Mouse (Mus musculus) CH12.LX (cell line): ENCODE results near the gene Suco. TPM values are rescaled to one million over a fixed set of nuclear protein-coding genes. Genes with fewer than 3 reads are reported as not detected.

ENCODE experiments used
- DNase-seq: peaks from one replicate; pipeline ENCODE4 v3.0.0-alpha.2; 2013; ENCODE audit errors: extremely low read depth
- H3K27ac ChIP-seq: 2 replicates; pipeline ENCODE4 v1.5.1; 2012; ENCODE audit warnings: low read depth, mild to moderate bottlenecking, control low read depth, moderate library complexity; ENCODE audit not compliant: insufficient read depth
- H3K27me3 ChIP-seq: replicated peaks from 2 replicates; pipeline ENCODE3; 2012; ENCODE audit warnings: inconsistent platforms
- H3K36me3 ChIP-seq, 2 experiments: replicated peaks in 1 of 2; 2 replicates each; pipeline versions ENCODE3 to v1.6.1; 2012; ENCODE audit warnings: inconsistent platforms in 1 of 2, low read length in 1 of 2, mild to moderate bottlenecking in 1 of 2, mixed read lengths in 1 of 2, moderate library complexity in 1 of 2; ENCODE audit not compliant: control insufficient read depth in 1 of 2, insufficient read depth in 1 of 2
- H3K4me1 ChIP-seq, 2 experiments: 2 replicates each; pipeline ENCODE4 v1.6.1; 2012; ENCODE audit warnings: inconsistent platforms in 1 of 2, moderate library complexity in 1 of 2; ENCODE audit not compliant: insufficient read depth in 2 of 2, control insufficient read depth in 1 of 2
- H3K4me2 ChIP-seq: 2 replicates; pipeline ENCODE4 v1.6.1; 2012; ENCODE audit warnings: low read depth, mild to moderate bottlenecking, control low read depth; ENCODE audit not compliant: poor library complexity, insufficient read depth, severe bottlenecking
- H3K4me3 ChIP-seq, 3 experiments: fragments of 150-350 bp in 1 of 3; sonication (generic) in 1 of 3; replicated peaks in 1 of 3; 2 replicates each; pipeline versions ENCODE3 to v1.5.1; 2011 to 2012; ENCODE audit warnings: low read depth in 2 of 3, low read length in 2 of 3, mild to moderate bottlenecking in 2 of 3, moderate library complexity in 2 of 3, control low read depth in 1 of 3, improper control_type of control experiment in 1 of 3, inconsistent platforms in 1 of 3, mixed read lengths in 1 of 3; ENCODE audit not compliant: poor library complexity in 1 of 3
- H3K79me2 ChIP-seq: replicated peaks from 2 replicates; pipeline ENCODE4 v1.6.1; 2012; ENCODE audit warnings: mild to moderate bottlenecking, moderate library complexity; ENCODE audit not compliant: control insufficient read depth, poor library complexity, insufficient read depth, severe bottlenecking; ENCODE audit errors: extremely low read depth
- H3K9ac ChIP-seq: 2 replicates; pipeline ENCODE4 v1.6.1; 2012; ENCODE audit warnings: low read depth, mild to moderate bottlenecking, control low read depth, moderate library complexity; ENCODE audit not compliant: insufficient read depth
- H3K9me3 ChIP-seq: replicated peaks from 2 replicates; pipeline ENCODE3; 2012; ENCODE audit warnings: low read length, inconsistent platforms, mixed read lengths
- CHD1 ChIP-seq: IDR thresholded peaks from 2 replicates; pipeline ENCODE4 v1.6.1; 2012; ENCODE audit warnings: low read depth, low read length, improper control_type of control experiment, inconsistent platforms
- CTCF ChIP-seq, 2 experiments: IDR thresholded peaks in 1 of 2; conservative IDR thresholded peaks in 1 of 2; 2 replicates each; pipeline ENCODE4 v1.5.1; 2011 to 2012; ENCODE audit warnings: low read depth in 2 of 2, low read length in 2 of 2, improper control_type of control experiment in 1 of 2, inconsistent platforms in 1 of 2, mild to moderate bottlenecking in 1 of 2, moderate library complexity in 1 of 2
- EP300 ChIP-seq: IDR thresholded peaks from 2 replicates; pipeline ENCODE4 v1.6.1; 2011; ENCODE audit warnings: low read length, improper control_type of control experiment
- IRF4 ChIP-seq: IDR thresholded peaks from 2 replicates; pipeline ENCODE4 v1.6.1; 2014; ENCODE audit warnings: low read depth, mild to moderate bottlenecking, inconsistent platforms, low read length, improper control_type of control experiment
- JUN ChIP-seq: IDR thresholded peaks from 2 replicates; pipeline ENCODE4 v1.6.1; 2011; ENCODE audit warnings: low read depth, mild to moderate bottlenecking, low read length, improper control_type of control experiment, moderate library complexity; ENCODE audit not compliant: insufficient read depth
- MAX ChIP-seq: IDR thresholded peaks from 2 replicates; pipeline ENCODE4 v1.6.1; 2011; ENCODE audit warnings: low read length, improper control_type of control experiment
- MXI1 ChIP-seq: IDR thresholded peaks from 2 replicates; pipeline ENCODE4 v1.6.1; 2011; ENCODE audit warnings: mild to moderate bottlenecking, low read depth, low read length, improper control_type of control experiment
- MYC ChIP-seq: IDR thresholded peaks from 2 replicates; pipeline ENCODE4 v1.6.1; 2011; ENCODE audit warnings: low read depth, mild to moderate bottlenecking, improper control_type of control experiment, low read length
- NELFE ChIP-seq: IDR thresholded peaks from 2 replicates; pipeline ENCODE4 v1.6.1; 2011; ENCODE audit warnings: low read depth, low read length, improper control_type of control experiment
- POLR2A ChIP-seq: IDR thresholded peaks from 2 replicates; pipeline ENCODE4 v1.6.1; 2011; ENCODE audit warnings: low read depth, mild to moderate bottlenecking, improper control_type of control experiment, low read length
- RCOR1 ChIP-seq: conservative IDR thresholded peaks from 2 replicates; pipeline ENCODE4 v1.6.1; 2012; ENCODE audit warnings: low read depth, mild to moderate bottlenecking, inconsistent platforms, low read length, improper control_type of control experiment
- SMC3 ChIP-seq: IDR thresholded peaks from 2 replicates; pipeline ENCODE4 v1.6.1; 2011; ENCODE audit warnings: low read depth, low read length, improper control_type of control experiment
- ZC3H11A ChIP-seq: IDR thresholded peaks from 2 replicates; pipeline ENCODE4 v1.6.1; 2012; ENCODE audit warnings: low read depth, mild to moderate bottlenecking, inconsistent platforms, low read length, improper control_type of control experiment
- dilution Hi-C: fragments of 300-500 bp; cut with MboI; formaldehyde crosslinking; loops from 2 replicates; pipeline ENCODE4 v1.14.3; 2020; ENCODE audit warnings: low sequenced_read_pairs; ENCODE audit not compliant: extremely low pct_unique_long_range_greater_than_20kb, extremely low pct_ligation_motif_present
- in situ Hi-C: fragments of 300-500 bp; cut with MboI; formaldehyde crosslinking; loops from 3 replicates; pipeline ENCODE4 v1.14.3; 2019; ENCODE audit warnings: low sequenced_read_pairs, low pct_ligation_motif_present, low pct_unique_long_range_greater_than_20kb, mixed read lengths
- polyA plus RNA-seq: library from polyadenylated mRNA; unstranded; fragments of >175 nt; gene quantifications from 2 replicates; pipeline ENCODE4 v1.2.1, GENCODE M21; 2012; ENCODE audit warnings: low read depth; ENCODE audit not compliant: insufficient read length
- total RNA-seq, 2 experiments: library from RNA; depleted of rRNA; stranded (reverse); fragments of 300-350 nt in 1 of 2; fragments of >200 nt in 1 of 2; gene quantifications; 2 replicates each; pipeline ENCODE4 v1.2.3; 2012 to 2014

Suco gene
- total and polyA plus RNA-seq, 3 experiments: 21.8 to 41.9 (median 36.1) TPM

DNA sequence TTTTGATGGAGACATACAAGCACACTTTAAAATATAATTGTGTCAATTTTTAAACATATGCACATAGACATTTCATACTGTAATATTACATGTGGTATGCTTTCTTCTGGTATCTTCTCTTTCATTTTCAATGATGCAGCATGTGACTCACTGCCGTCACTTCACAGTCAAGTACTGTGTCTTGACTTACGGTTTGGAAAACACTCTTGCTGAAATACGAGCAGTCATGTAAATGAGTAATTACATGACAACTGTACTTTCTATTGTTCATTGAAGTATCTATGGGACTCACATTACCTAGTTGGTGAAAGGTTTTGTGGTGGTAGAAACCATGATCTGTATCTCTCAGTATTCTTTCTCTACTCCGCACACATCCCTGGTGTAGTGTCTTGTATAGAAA lies 30.6 kb upstream of the Suco start (continued):
- peak; percentile 40; the same call in 1 of the 2 replicates for TF ChIP-seq RCOR1
- no peak for TF ChIP-seq NELFE
- TF ChIP-seq JUN: peak; percentile 27; the same call in 1 of the 2 replicates
- no peak for TF ChIP-seq ZC3H11A
- TF ChIP-seq CTCF (conservative IDR thresholded peaks at IDR 0.05 in 1 of 2, IDR thresholded peaks at IDR 0.05 in 1 of 2; ENCODE audit: low read depth in 2 of 2, low read length in 2 of 2): no peak

DNA sequence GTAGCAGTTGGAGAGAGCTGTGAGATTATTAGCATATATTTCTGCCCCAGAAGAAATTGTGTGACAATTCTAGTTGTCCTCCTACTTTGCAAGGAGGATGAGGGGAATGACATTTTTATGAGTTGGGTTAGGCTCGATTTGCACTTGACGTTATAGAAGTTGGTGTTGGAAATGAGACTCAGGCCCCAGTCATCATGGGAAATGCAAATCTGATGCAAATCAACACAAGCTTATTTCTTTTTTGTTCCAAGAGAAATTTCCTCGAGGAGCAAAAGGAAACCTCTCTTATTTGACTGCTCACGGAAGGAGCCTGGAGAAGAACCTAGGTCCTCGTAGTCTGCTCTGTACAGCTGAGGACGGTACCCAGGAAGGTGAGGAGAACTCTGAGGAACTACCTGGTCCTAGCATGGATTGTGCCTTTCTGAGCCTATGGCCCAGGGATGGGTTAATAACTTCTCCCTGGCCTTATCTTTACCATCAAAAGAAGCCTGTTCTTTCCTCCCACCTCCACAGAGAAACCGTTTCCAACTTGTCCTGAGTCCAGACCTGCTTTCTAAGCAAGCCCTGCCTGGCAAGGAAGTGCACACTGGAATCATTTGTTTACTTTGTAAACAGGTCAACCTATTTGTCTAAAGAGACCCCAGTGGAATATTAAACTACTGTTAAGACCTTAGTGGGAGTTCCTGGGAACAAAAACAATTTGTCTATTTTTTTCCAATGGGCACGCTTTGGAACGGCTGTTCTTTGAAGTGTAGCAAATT lies 26.4 kb upstream of the Suco start:
- Histone ChIP-seq H3K4me2 (no peak overlapping the region), H3K4me1 (peaks cover 12 to 33% of the 10 kb centered on the region in 2 experiments; a peak in 3 of 4 replicates), H3K27ac (no peak overlapping the region), H3K9me3 (no peaks in the 10 kb centered on the region), H3K36me3 (no peaks in the 10 kb centered on the region)
- in situ Hi-C loops: no loop called here
- dilution Hi-C loops: no loop called here
- TF ChIP-seq SMC3 (no peak), IRF4 (peak; percentile 59), CHD1 (no peak), EP300 (peak; percentile 56; the same call in 1 of the 2 replicates)
- TF ChIP-seq, all 38 proteins: peak for 2
- no peaks in the 10 kb centered on the region for H3K79me2 ChIP-seq
- H3K9ac ChIP-seq: no peak overlapping the region
- no peak for DNase-seq
- no peaks in the 10 kb centered on the region for H3K27me3 ChIP-seq
- no peak overlapping the region for H3K4me3 ChIP-seq

- Histone ChIP-seq H3K9ac (no peak overlapping the region), H3K4me1 (peaks cover 17 to 46% of the 10 kb centered on the region in 2 experiments), H3K4me3 (no peak overlapping the region), H3K27me3 (no peaks in the 10 kb centered on the region), H3K79me2 (no peaks in the 10 kb centered on the region), H3K27ac (no peak overlapping the region), H3K36me3 (no peaks in the 10 kb centered on the region), H3K9me3 (no peaks in the 10 kb centered on the region), H3K4me2 (no peak overlapping the region)
- dilution Hi-C loops (no loop called here), in situ Hi-C loops (no loop called here)
- TF ChIP-seq MXI1: no peak
- peak; percentile 18; the same call in 1 of the 2 replicates for TF ChIP-seq MAX
- no peak for TF ChIP-seq NELFE
- TF ChIP-seq MYC: peak; percentile 34; the same call in 1 of the 2 replicates
- TF ChIP-seq POLR2A: no peak
- TF ChIP-seq JUN: no peak
- TF ChIP-seq SMC3: no peak
- DNase-seq: no peak
Measured at GRCm38 (mm10) chr1:161900129-161900528, 23.6 kb upstream of the Suco start.
